Mouse (Mus musculus): ENCODE measurements at regions not wholly inside any gene's neighbourhood (a gene's known extent, or its start where the extent isn't known, plus 50 kb on each side); places are given as distances from the start of the nearest gene placed in this dataset.

DNA sequence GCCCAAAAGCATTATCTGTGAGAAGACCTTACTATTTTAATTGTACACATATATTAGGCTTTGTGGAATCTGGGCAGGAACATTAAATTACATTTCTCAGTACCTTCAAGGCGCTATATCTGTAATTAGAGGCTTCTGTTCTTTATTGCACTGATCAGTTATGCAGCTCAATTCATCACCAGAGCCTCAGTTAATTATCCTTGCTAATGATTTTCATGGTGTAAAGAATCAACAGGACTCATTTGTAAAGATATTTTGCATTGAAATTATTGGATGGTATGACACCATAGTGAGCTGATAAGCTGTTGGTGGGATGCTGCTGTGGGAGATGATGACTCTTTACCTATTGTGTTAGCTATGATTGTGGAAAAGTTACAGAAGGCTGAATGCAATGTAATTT, 1490.9 kb upstream of the Slc39a10 start:
- Histone ChIP-seq H3K4me2 (ENCODE audit: low read length) (no peak overlapping the region), H3K27me3 (replicated peaks; ENCODE audit: control insufficient read depth, insufficient read depth, low read length) (no peaks in the 10 kb centered on the region), H3K9ac (replicated peaks; ENCODE audit: low read depth, low read length) (no peak overlapping the region), H3K27ac (ENCODE audit: low read length) (no peak overlapping the region), H3K4me3 (replicated peaks; ENCODE audit: low read length) (no peak overlapping the region), H3K9me3 (ENCODE audit: control insufficient read depth, low read length) (no peaks in the 10 kb centered on the region), H3K4me1 (replicated peaks; ENCODE audit: control insufficient read depth, insufficient read depth, low read length) (no peaks in the 10 kb centered on the region), H3K36me3 (ENCODE audit: control insufficient read depth, insufficient read depth) (no peaks in the 10 kb centered on the region)
- no peak for ATAC-seq
- 54% methylated on average over 1 of the region's 1 CpGs for WGBS

DNA sequence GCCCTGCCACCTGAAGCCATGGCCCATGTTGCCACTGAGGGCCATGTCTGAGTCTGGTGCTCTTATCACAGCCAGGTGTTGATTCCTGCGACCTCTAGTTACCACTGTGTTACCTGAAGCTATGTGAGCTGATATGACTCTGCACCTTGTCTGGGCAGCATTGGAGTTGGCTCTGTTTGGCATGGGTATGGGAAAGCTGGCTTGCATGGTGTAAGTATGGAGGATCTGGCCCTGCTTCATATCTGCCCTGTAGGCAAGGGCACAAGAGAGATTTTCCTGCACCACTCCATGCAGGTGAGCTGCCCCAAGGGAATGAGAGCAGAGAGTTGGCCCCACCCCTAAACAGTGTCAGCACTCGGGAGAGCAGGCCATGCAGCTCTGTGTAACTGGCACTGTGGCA, 1487.5 kb upstream of the Slc39a10 start:
- no peak overlapping the region for H3K4me2 ChIP-seq (ENCODE audit: low read length)
- H3K27me3 ChIP-seq (replicated peaks; ENCODE audit: control insufficient read depth, insufficient read depth, low read length), result no peaks in the 10 kb centered on the region
- H3K4me1 ChIP-seq (replicated peaks; ENCODE audit: control insufficient read depth, insufficient read depth, low read length), result no peaks in the 10 kb centered on the region
- no peak overlapping the region for H3K4me3 ChIP-seq (replicated peaks; ENCODE audit: low read length)
- no peaks in the 10 kb centered on the region for H3K9me3 ChIP-seq (ENCODE audit: control insufficient read depth, low read length)
- no peaks in the 10 kb centered on the region for H3K36me3 ChIP-seq (ENCODE audit: control insufficient read depth, insufficient read depth)
- H3K27ac ChIP-seq (ENCODE audit: low read length), result no peak overlapping the region
- no peak for ATAC-seq
- no peak overlapping the region for H3K9ac ChIP-seq (replicated peaks; ENCODE audit: low read depth, low read length)
- WGBS, result 79% methylated on average over 2 of the region's 2 CpGs

- Histone ChIP-seq H3K4me2 (ENCODE audit: low read length) (no peak overlapping the region), H3K27me3 (replicated peaks; ENCODE audit: control insufficient read depth, insufficient read depth, low read length) (no peaks in the 10 kb centered on the region), H3K27ac (ENCODE audit: low read length) (no peak overlapping the region), H3K9ac (replicated peaks; ENCODE audit: low read depth, low read length) (no peak overlapping the region), H3K9me3 (ENCODE audit: control insufficient read depth, low read length) (no peaks in the 10 kb centered on the region), H3K4me1 (replicated peaks; ENCODE audit: control insufficient read depth, insufficient read depth, low read length) (no peaks in the 10 kb centered on the region), H3K36me3 (ENCODE audit: control insufficient read depth, insufficient read depth) (no peaks in the 10 kb centered on the region), H3K4me3 (replicated peaks; ENCODE audit: low read length) (no peak overlapping the region)
- WGBS, result 74% methylated on average over 3 of the region's 3 CpGs
- ATAC-seq, result no peak
Observed at GRCm38 (mm10) chr1:48351416-48351815, 1458.8 kb upstream of the Slc39a10 start.

GRCm38 (mm10) chr1:48342963-48343362, 1450.3 kb upstream of the Slc39a10 start:
- H3K9ac ChIP-seq (replicated peaks; ENCODE audit: low read depth, low read length), result no peak overlapping the region
- ATAC-seq, result peak; percentile 78; the same call in 1 of the 2 replicates

More at GRCm38 (mm10) chr1:48342963-48343362, 1450.3 kb upstream of the Slc39a10 start:
- Histone ChIP-seq H3K36me3 (ENCODE audit: control insufficient read depth, insufficient read depth) (no peaks in the 10 kb centered on the region), H3K4me1 (replicated peaks; ENCODE audit: control insufficient read depth, insufficient read depth, low read length) (no peaks in the 10 kb centered on the region), H3K9me3 (ENCODE audit: control insufficient read depth, low read length) (no peaks in the 10 kb centered on the region), H3K27ac (ENCODE audit: low read length) (no peak overlapping the region), H3K4me2 (ENCODE audit: low read length) (no peak overlapping the region), H3K27me3 (replicated peaks; ENCODE audit: control insufficient read depth, insufficient read depth, low read length) (no peaks in the 10 kb centered on the region), H3K4me3 (replicated peaks; ENCODE audit: low read length) (no peak overlapping the region)

All from forebrain, embryonic 16.5 days (tissue).